Mouse (Mus musculus) midbrain, embryonic 11.5 days (tissue): ENCODE results near the gene Plet1. TPM values are rescaled to one million over a fixed set of nuclear protein-coding genes. Genes with fewer than 3 reads are reported as not detected.

Experiments used
- ATAC-seq: fragments of 200-750 bp; cut with Nextera tagmentation; 2 replicates; pipeline ENCODE4 v1.8.0; 2017; ENCODE audit warnings: moderate TSS enrichment, moderate library complexity; ENCODE audit not compliant: low FRiP score
- DNase-seq: peaks from one replicate; pipeline ENCODE4 v3.0.0; 2015; ENCODE audit warnings: low spot score; ENCODE audit errors: missing footprints
- H3K27ac ChIP-seq: fragments of 300-500 bp; sonication (generic); 2 replicates; pipeline ENCODE4 v1.5.1; 2014; ENCODE audit warnings: low read depth, low read length
- H3K27me3 ChIP-seq: fragments of 300-500 bp; sonication (generic); 2 replicates; pipeline ENCODE4 v1.6.1; 2014; ENCODE audit warnings: mild to moderate bottlenecking, low read length, moderate library complexity, mixed read lengths; ENCODE audit not compliant: control insufficient read depth, insufficient read depth
- H3K36me3 ChIP-seq: fragments of 300-500 bp; sonication (generic); 2 replicates; pipeline ENCODE4 v1.6.1; 2014; ENCODE audit warnings: mild to moderate bottlenecking, low read length, moderate library complexity, mixed read lengths; ENCODE audit not compliant: control insufficient read depth, insufficient read depth
- H3K4me1 ChIP-seq: fragments of 300-500 bp; sonication (generic); 2 replicates; pipeline ENCODE4 v1.6.1; 2014; ENCODE audit warnings: low read length; ENCODE audit not compliant: control insufficient read depth, insufficient read depth
- H3K4me2 ChIP-seq: fragments of 300-500 bp; sonication (generic); 2 replicates; pipeline ENCODE4 v1.6.1; 2014; ENCODE audit warnings: mild to moderate bottlenecking, moderate library complexity
- H3K4me3 ChIP-seq: fragments of 300-500 bp; sonication (generic); 2 replicates; pipeline ENCODE4 v1.5.1; 2014; ENCODE audit warnings: low read depth, low read length
- H3K9ac ChIP-seq: fragments of 300-500 bp; sonication (generic); 2 replicates; pipeline ENCODE4 v1.6.1; 2014; ENCODE audit warnings: low read length
- H3K9me3 ChIP-seq: fragments of 300-500 bp; sonication (generic); 2 replicates; pipeline ENCODE4 v1.6.1; 2016; ENCODE audit warnings: low read length; ENCODE audit not compliant: control insufficient read depth
- WGBS: fragments of 180-500 bp; shearing (Covaris S2); extraction: QIAGEN DNeasy Blood & Tissue Kit; methylation state at CpG from one replicate; pipeline ENCODE4 v1.1.7; 2014; 5-methylcytosine and 5-hydroxymethylcytosine counted together
- polyA plus RNA-seq: library from polyadenylated mRNA; unstranded; fragments of >200 nt; fragmentation: Nextera tagmentation; extraction: Ambion mirVana; gene quantifications from 2 replicates; pipeline ENCODE4 v1.2.1, GENCODE M21; 2014

The Plet1 gene
- polyA plus RNA-seq, 1 experiment from 2014 or later: 0.78 TPM

GRCm38 (mm10) chr9:50485521-50485920 lies 8.8 kb upstream of the Plet1 start:
- Histone ChIP-seq H3K27ac (no peak overlapping the region), H3K4me3 (no peak overlapping the region), H3K9ac (no peak overlapping the region), H3K27me3 (no peaks in the 10 kb centered on the region), H3K4me2 (peak overlapping the region; percentile 10; the same call in 1 of the 2 replicates), H3K9me3 (no peaks in the 10 kb centered on the region), H3K4me1 (no peaks in the 10 kb centered on the region), H3K36me3 (no peaks in the 10 kb centered on the region)
- WGBS: 5% methylated on average over 10 of the region's 10 CpGs
- no peak for ATAC-seq
- DNase-seq: peak; percentile 91

GRCm38 (mm10) chr9:50490836-50491235 lies 3.5 kb upstream of the Plet1 start:
- DNase-seq (peak; percentile 41), ATAC-seq (no peak)
- Histone ChIP-seq H3K4me2 (no peak overlapping the region), H3K27me3 (no peaks in the 10 kb centered on the region; the same call in 1 of the 2 replicates), H3K4me1 (peaks cover 1% of the 10 kb centered on the region), H3K27ac (no peak overlapping the region), H3K9ac (no peak overlapping the region), H3K36me3 (no peaks in the 10 kb centered on the region), H3K4me3 (no peak overlapping the region), H3K9me3 (no peaks in the 10 kb centered on the region)

DNA sequence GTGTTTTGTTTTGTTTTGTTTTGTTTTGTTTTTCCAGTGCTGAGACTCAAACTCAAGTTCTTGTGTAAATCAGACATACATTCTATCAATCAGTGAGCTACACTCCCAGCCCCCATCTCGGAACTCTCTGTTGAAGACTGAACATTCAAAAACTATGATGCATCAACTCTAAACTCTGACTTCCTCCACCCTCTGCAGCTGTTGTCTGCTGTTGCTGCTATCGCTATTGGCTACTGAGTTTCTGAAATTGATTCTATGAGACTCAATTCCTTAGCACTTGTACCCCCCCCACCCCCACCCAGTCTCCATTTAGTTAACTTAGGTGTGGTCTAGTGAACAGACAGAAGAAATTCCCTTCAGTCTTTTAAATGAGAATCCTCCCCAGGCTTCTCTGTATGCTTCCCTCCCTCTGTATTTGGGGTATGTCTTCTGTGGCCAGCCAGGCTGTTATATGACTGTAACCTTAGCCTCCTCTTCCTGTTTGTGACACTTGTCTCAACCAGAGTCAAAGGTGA lies 2.7 kb upstream of the Plet1 start:
- DNase-seq: peak; percentile 76
- H3K4me1 ChIP-seq: peaks cover 7% of the 10 kb centered on the region
- H3K36me3 ChIP-seq: no peaks in the 10 kb centered on the region
- no peak for ATAC-seq
- no peaks in the 10 kb centered on the region for H3K9me3 ChIP-seq
- H3K4me2 ChIP-seq: no peak overlapping the region
- no peak overlapping the region for H3K4me3 ChIP-seq
- H3K27ac ChIP-seq: no peak overlapping the region
- H3K27me3 ChIP-seq: no peaks in the 10 kb centered on the region; the same call in 1 of the 2 replicates
- no peak overlapping the region for H3K9ac ChIP-seq
- 91% methylated on average over 2 of the region's 2 CpGs for WGBS

DNA sequence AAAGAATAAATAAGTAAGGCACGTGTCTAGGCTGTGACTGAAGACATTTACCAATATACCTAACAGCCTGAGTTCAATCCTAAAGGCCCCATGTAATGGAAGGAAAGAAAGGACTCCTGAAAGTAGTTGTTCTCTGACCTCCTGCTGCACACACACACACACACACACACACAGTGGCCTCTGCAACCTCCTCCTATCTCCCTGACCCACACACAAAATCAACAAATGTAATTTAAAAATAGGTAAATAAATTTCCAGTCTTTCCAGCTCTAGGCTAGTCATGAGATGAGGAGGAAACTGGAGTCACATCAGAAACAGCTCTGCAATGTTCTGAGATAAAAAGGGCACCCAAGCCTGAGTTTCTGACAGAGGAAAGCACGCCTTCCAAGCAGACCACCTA lies 548 bp upstream of the Plet1 start:
- H3K36me3 ChIP-seq: no peaks in the 10 kb centered on the region
- H3K27ac ChIP-seq: no peak overlapping the region
- no peak for ATAC-seq
- H3K27me3 ChIP-seq: no peaks in the 10 kb centered on the region; the same call in 1 of the 2 replicates
- WGBS: 66% methylated on average over 2 of the region's 2 CpGs
- peak; percentile 45 for DNase-seq
- no peaks in the 10 kb centered on the region for H3K9me3 ChIP-seq
- no peak overlapping the region for H3K4me2 ChIP-seq
- H3K4me3 ChIP-seq: no peak overlapping the region
- H3K4me1 ChIP-seq: peaks cover 7% of the 10 kb centered on the region
- no peak overlapping the region for H3K9ac ChIP-seq

- Histone ChIP-seq H3K9ac (peak overlapping the region; percentile 41; the same call in 1 of the 2 replicates), H3K27ac (no peak overlapping the region), H3K4me2 (peak overlapping the region; percentile 11; the same call in 1 of the 2 replicates), H3K9me3 (no peaks in the 10 kb centered on the region), H3K4me1 (peaks cover 7% of the 10 kb centered on the region), H3K27me3 (no peaks in the 10 kb centered on the region; the same call in 1 of the 2 replicates), H3K36me3 (no peaks in the 10 kb centered on the region), H3K4me3 (no peak overlapping the region)
- 0 out of 2 replicates have a peak, but pooled peaks have one; percentile 19 for ATAC-seq
- WGBS: 69% methylated on average over 10 of the region's 10 CpGs
- no peak for DNase-seq
These were observed 1.3 kb downstream of the Plet1 start for GRCm38 (mm10) chr9:50495405-50496150.

DNA sequence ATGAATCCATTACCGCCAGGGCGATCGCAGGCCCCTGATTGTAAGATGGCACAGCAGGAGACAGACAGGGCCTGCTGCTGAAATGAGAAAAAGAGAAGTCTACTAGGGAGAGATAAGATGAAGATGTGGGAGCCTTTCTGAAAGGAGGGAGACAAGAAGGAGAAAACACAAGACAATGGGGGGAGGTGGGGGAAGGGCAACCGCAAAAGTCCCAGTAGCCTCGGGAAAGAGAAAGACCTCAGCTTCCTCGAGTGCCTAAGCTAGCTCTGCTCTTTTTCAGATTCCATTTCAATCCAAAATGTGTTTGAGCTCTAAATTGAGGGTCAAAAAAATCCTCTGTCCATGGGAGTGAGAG lies 1.8 kb downstream of the Plet1 start:
- Histone ChIP-seq H3K4me2 (peak overlapping the region; percentile 11; the same call in 1 of the 2 replicates), H3K27me3 (no peaks in the 10 kb centered on the region; the same call in 1 of the 2 replicates), H3K9ac (peak overlapping the region; percentile 41; the same call in 1 of the 2 replicates), H3K9me3 (no peaks in the 10 kb centered on the region), H3K4me3 (no peak overlapping the region), H3K36me3 (no peaks in the 10 kb centered on the region), H3K27ac (no peak overlapping the region), H3K4me1 (peaks cover 7% of the 10 kb centered on the region)
- peak; percentile 94 for DNase-seq
- ATAC-seq: no peak
- WGBS: 22% methylated on average over 6 of the region's 6 CpGs

- Histone ChIP-seq H3K27ac (no peak overlapping the region), H3K36me3 (no peaks in the 10 kb centered on the region), H3K4me2 (no peak overlapping the region; the same call in 1 of the 2 replicates), H3K4me3 (no peak overlapping the region), H3K4me1 (peaks cover 7% of the 10 kb centered on the region), H3K9ac (no peak overlapping the region), H3K9me3 (no peaks in the 10 kb centered on the region), H3K27me3 (no peaks in the 10 kb centered on the region; the same call in 1 of the 2 replicates)
- DNase-seq (peak; percentile 81), ATAC-seq (no peak)
- WGBS: 21% methylated on average over 6 of the region's 6 CpGs
These were observed 2.2 kb downstream of the Plet1 start for GRCm38 (mm10) chr9:50496546-50496945.

DNA sequence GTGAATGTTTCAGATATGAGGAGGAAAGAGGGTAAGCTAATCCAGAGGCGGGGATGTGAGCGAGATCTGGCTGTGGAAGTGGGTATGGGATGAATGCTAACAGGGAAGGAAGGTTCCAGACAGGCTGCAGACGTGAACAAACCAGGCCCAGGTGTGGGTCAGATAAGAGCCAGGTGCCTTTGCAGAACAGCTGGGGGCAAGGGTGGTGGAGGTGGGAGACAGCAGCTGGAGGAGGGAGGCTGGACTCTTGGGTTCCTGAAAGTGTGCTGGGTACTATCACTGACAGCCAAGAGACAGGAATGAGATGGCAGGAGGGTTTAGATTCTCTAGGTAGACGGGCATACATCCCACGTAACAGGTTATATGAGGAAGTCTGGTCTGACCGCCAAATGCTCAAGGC lies 2.8 kb downstream of the Plet1 start:
- no peaks in the 10 kb centered on the region for H3K9me3 ChIP-seq
- no peak overlapping the region for H3K9ac ChIP-seq
- H3K36me3 ChIP-seq: no peaks in the 10 kb centered on the region
- DNase-seq: peak; percentile 56
- peaks cover 7% of the 10 kb centered on the region for H3K4me1 ChIP-seq
- no peaks in the 10 kb centered on the region; the same call in 1 of the 2 replicates for H3K27me3 ChIP-seq
- ATAC-seq: no peak
- 86% methylated on average over 6 of the region's 6 CpGs for WGBS
- H3K4me2 ChIP-seq: no peak overlapping the region
- H3K4me3 ChIP-seq: no peak overlapping the region
- H3K27ac ChIP-seq: no peak overlapping the region

DNA sequence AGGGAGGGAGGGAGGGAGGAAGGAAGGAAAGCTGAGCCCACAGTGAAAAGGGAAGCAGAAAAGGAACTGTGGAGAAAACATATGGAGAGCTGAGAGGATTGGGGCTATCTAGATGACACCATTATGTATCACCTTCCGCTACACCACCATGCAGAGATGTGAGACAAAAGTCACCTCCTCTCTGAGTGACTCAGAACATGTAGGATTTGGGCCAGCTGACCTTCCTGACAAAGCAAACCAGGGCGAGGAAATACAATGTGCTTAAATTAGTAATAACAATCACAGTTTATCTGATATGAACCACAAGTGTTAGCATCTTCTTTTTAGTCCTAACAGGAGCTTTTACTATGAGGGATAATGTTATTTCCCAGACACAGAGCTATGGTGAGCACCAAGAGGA lies 3.2 kb downstream of the Plet1 start:
- Histone ChIP-seq H3K27me3 (no peaks in the 10 kb centered on the region; the same call in 1 of the 2 replicates), H3K4me1 (peaks cover 7% of the 10 kb centered on the region), H3K27ac (no peak overlapping the region), H3K9ac (no peak overlapping the region), H3K4me3 (no peak overlapping the region), H3K9me3 (no peaks in the 10 kb centered on the region), H3K36me3 (no peaks in the 10 kb centered on the region), H3K4me2 (no peak overlapping the region)
- 89% methylated on average over 2 of the region's 2 CpGs for WGBS
- ATAC-seq: no peak
- DNase-seq: no peak
